Mouse (Mus musculus) heart, adult 2 months (tissue): ENCODE results near the gene Runx2. TPM values are rescaled to one million over a fixed set of nuclear protein-coding genes. Genes with fewer than 3 reads are reported as not detected.
A peak's percentile ranks its signal among the peaks of the same experiment; 100 is the strongest.

Source experiments
- DNase-seq, 2 experiments: peaks; one replicate each; pipeline ENCODE4 v3.0.0; 2021
- H3K27ac ChIP-seq: fragments of 200-600 bp; 2 replicates; pipeline ENCODE4 v1.8.1; 2022
- H3K27me3 ChIP-seq: fragments of 200-500 bp; 2 replicates; pipeline ENCODE4 v1.6.1; 2012; ENCODE audit warnings: mild to moderate bottlenecking, low read length, inconsistent platforms, mixed read lengths; ENCODE audit not compliant: control insufficient read depth, insufficient read depth
- H3K36me3 ChIP-seq: fragments of 200-500 bp; 2 replicates; pipeline ENCODE4 v1.6.1; 2012; ENCODE audit warnings: low read length, inconsistent platforms; ENCODE audit not compliant: control insufficient read depth, insufficient read depth
- H3K4me1 ChIP-seq: fragments of 200-500 bp; 2 replicates; pipeline ENCODE4 v1.6.1; 2011; ENCODE audit warnings: low read length; ENCODE audit not compliant: control insufficient read depth, insufficient read depth
- H3K4me3 ChIP-seq: fragments of 200-600 bp; 2 replicates; pipeline ENCODE4 v1.8.1; 2022
- H3K79me2 ChIP-seq: fragments of 200-500 bp; replicated peaks from 2 replicates; pipeline ENCODE4 v1.6.1; 2012; ENCODE audit warnings: mild to moderate bottlenecking, inconsistent platforms, low read length, moderate library complexity, mixed read lengths; ENCODE audit not compliant: control insufficient read depth, insufficient read depth
- H3K9ac ChIP-seq: fragments of 200-500 bp; 2 replicates; pipeline ENCODE4 v1.6.1; 2012; ENCODE audit warnings: low read depth, mild to moderate bottlenecking, control low read depth, inconsistent platforms, low read length, mixed read lengths
- CTCF ChIP-seq: fragments of 200-600 bp; IDR thresholded peaks from 2 replicates; pipeline ENCODE4 v1.8.1; 2022; ENCODE audit warnings: antibody characterized with exemption, mild to moderate bottlenecking, moderate library complexity
- EP300 ChIP-seq: fragments of 200-500 bp; IDR thresholded peaks from 2 replicates; pipeline ENCODE4 v1.6.1; 2011; ENCODE audit warnings: low read depth, low read length, control low read depth; ENCODE audit not compliant: insufficient read depth
- POLR2A ChIP-seq: fragments of 200-500 bp; IDR thresholded peaks from 2 replicates; pipeline ENCODE4 v1.6.1; 2011; ENCODE audit warnings: mild to moderate bottlenecking, low read depth, low read length, control low read depth; ENCODE audit not compliant: insufficient read depth
- WGBS: fragments of 180-500 bp; shearing (Covaris S2); methylation state at CpG from one replicate; pipeline ENCODE4 v1.1.7; 2018; 5-methylcytosine and 5-hydroxymethylcytosine counted together
- intact Hi-C: fragments of 180-260 bp; cut with DNase I; formaldehyde crosslinking; loops from one replicate; pipeline ENCODE4 v1.15.1; 2025
- polyA plus RNA-seq: library from polyadenylated mRNA; depleted of rRNA; stranded (reverse); fragments of >200 nt; gene quantifications from 2 replicates; pipeline ENCODE4 v1.2.3, GENCODE M21; 2012
- total RNA-seq, 2 experiments: library from RNA; stranded (reverse); gene quantifications; 2 replicates each; pipeline ENCODE4 v1.2.3; 2021

Gene Runx2
- total and polyA plus RNA-seq, 3 experiments, result 0.41 to 0.76 (median 0.57) TPM

- 63% methylated on average over 7 of the region's 7 CpGs for WGBS
- no peak overlapping the region for H3K27ac ChIP-seq
- H3K4me1 ChIP-seq, result no peaks in the 10 kb centered on the region
- no peaks in the 10 kb centered on the region for H3K27me3 ChIP-seq
- intact Hi-C loops, result no loop called here
- H3K79me2 ChIP-seq, result no peaks in the 10 kb centered on the region
- H3K9ac ChIP-seq, result no peak overlapping the region
- H3K36me3 ChIP-seq, result no peaks in the 10 kb centered on the region
- TF ChIP-seq EP300 (no peak), CTCF (no peak), POLR2A (no peak)
- DNase-seq, result no peak
- no peak overlapping the region for H3K4me3 ChIP-seq
These were observed 306.3 kb downstream of the Runx2 start for GRCm38 (mm10) chr17:44508198-44508715.

DNA sequence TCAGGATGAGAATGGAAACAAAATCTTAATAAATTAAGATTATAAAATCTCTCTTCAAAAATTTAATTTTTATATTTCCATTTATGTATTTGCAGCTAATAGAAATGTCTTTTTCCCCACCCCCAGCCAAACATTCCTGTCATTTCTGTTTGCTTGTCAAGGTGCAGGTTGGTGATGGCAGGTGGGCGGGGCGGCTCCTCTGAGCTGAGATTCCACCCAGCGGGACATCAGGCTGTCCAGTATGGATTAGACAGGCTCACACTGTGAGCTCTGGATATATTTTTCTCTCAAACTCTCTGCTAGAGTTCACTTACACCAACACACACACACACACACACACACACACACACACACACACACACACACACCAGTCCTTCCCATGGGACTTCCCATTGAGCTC is 306.9 kb downstream of the Runx2 start:
- Histone ChIP-seq H3K79me2 (no peaks in the 10 kb centered on the region), H3K4me3 (no peak overlapping the region), H3K9ac (no peak overlapping the region), H3K27me3 (no peaks in the 10 kb centered on the region), H3K27ac (no peak overlapping the region), H3K36me3 (no peaks in the 10 kb centered on the region), H3K4me1 (no peaks in the 10 kb centered on the region)
- DNase-seq, result no peak
- intact Hi-C loops, result no loop called here
- TF ChIP-seq EP300 (no peak), POLR2A (no peak), CTCF (no peak)
- WGBS, result 86% methylated on average over 3 of the region's 3 CpGs

GRCm38 (mm10) chr17:44506524-44506923 is 308.1 kb downstream of the Runx2 start:
- no peak for TF ChIP-seq CTCF
- TF ChIP-seq EP300, result no peak
- TF ChIP-seq POLR2A, result no peak
- H3K79me2 ChIP-seq, result no peaks in the 10 kb centered on the region

GRCm38 (mm10) chr17:44504794-44505317 is 309.7 kb downstream of the Runx2 start:
- H3K4me3 ChIP-seq, result no peak overlapping the region
- no peak overlapping the region for H3K27ac ChIP-seq
- no peak for DNase-seq
- no peaks in the 10 kb centered on the region for H3K79me2 ChIP-seq
- WGBS, result 81% methylated on average over 10 of the region's 10 CpGs
- intact Hi-C loops, result no loop called here
- no peaks in the 10 kb centered on the region for H3K27me3 ChIP-seq
- H3K4me1 ChIP-seq, result no peaks in the 10 kb centered on the region
- H3K9ac ChIP-seq, result no peak overlapping the region
- no peaks in the 10 kb centered on the region for H3K36me3 ChIP-seq
- TF ChIP-seq CTCF (no peak), EP300 (no peak), POLR2A (no peak)

More at GRCm38 (mm10) chr17:44506524-44506923, 308.1 kb downstream of the Runx2 start:
- no peaks in the 10 kb centered on the region for H3K27me3 ChIP-seq
- intact Hi-C loops, result no loop called here
- no peaks in the 10 kb centered on the region for H3K36me3 ChIP-seq
- no peak for DNase-seq
- H3K9ac ChIP-seq, result no peak overlapping the region
- no peak overlapping the region for H3K4me3 ChIP-seq
- no peak overlapping the region for H3K27ac ChIP-seq
- no peaks in the 10 kb centered on the region for H3K4me1 ChIP-seq
- WGBS, result 61% methylated on average over 3 of the region's 3 CpGs

- Histone ChIP-seq H3K27ac (no peak overlapping the region), H3K4me3 (no peak overlapping the region), H3K9ac (no peak overlapping the region), H3K79me2 (no peaks in the 10 kb centered on the region), H3K27me3 (no peaks in the 10 kb centered on the region), H3K36me3 (no peaks in the 10 kb centered on the region), H3K4me1 (no peaks in the 10 kb centered on the region)
- no peak for DNase-seq
- intact Hi-C loops, result no loop called here
- no peak for TF ChIP-seq CTCF
- no peak for TF ChIP-seq POLR2A
- no peak for TF ChIP-seq EP300
- 92% methylated on average over 5 of the region's 5 CpGs for WGBS
These were observed 312.4 kb downstream of the Runx2 start for GRCm38 (mm10) chr17:44502176-44502575.

GRCm38 (mm10) chr17:44500306-44500899 is 314.2 kb downstream of the Runx2 start:
- Histone ChIP-seq H3K36me3 (no peaks in the 10 kb centered on the region), H3K27ac (no peak overlapping the region), H3K79me2 (no peaks in the 10 kb centered on the region), H3K9ac (no peak overlapping the region), H3K4me3 (no peak overlapping the region), H3K27me3 (no peaks in the 10 kb centered on the region), H3K4me1 (no peaks in the 10 kb centered on the region)
- DNase-seq, result peak; percentile 23 to 46
- WGBS, result 61% methylated on average over 11 of the region's 11 CpGs
- TF ChIP-seq POLR2A, result no peak
- TF ChIP-seq CTCF, result no peak
- TF ChIP-seq EP300, result no peak
- intact Hi-C loops, result no loop called here
